Mouse (Mus musculus) midbrain, embryonic 12.5 days (tissue): ENCODE measurements around the gene Gtf3c2. TPM values are rescaled to one million over a fixed set of nuclear protein-coding genes. Genes with fewer than 3 reads are reported as not detected.
"Not testable (repeated sequence)": the region's sequence is repeated elsewhere in the genome, so short reads cannot be mapped to it uniquely, and the experiment has no call there.

Experiments
- ATAC-seq: fragments of 200-750 bp; cut with Nextera tagmentation; 2 replicates; pipeline ENCODE4 v1.8.0; 2017; ENCODE audit warnings: low read depth, moderate TSS enrichment, moderate library complexity; ENCODE audit not compliant: low FRiP score
- H3K27ac ChIP-seq: fragments of 300-500 bp; sonication (generic); replicated peaks from 2 replicates; pipeline ENCODE4 v1.5.1; 2016; ENCODE audit warnings: mild to moderate bottlenecking
- H3K27me3 ChIP-seq: fragments of 300-500 bp; sonication (generic); 2 replicates; pipeline ENCODE4 v1.6.1; 2016; ENCODE audit warnings: mild to moderate bottlenecking
- H3K36me3 ChIP-seq: fragments of 300-500 bp; sonication (generic); 2 replicates; pipeline ENCODE4 v1.6.1; 2016
- H3K4me1 ChIP-seq: fragments of 300-500 bp; sonication (generic); 2 replicates; pipeline ENCODE4 v1.6.1; 2016
- H3K4me2 ChIP-seq: fragments of 300-500 bp; sonication (generic); replicated peaks from 2 replicates; pipeline ENCODE4 v1.6.1; 2016; ENCODE audit warnings: mild to moderate bottlenecking, moderate library complexity
- H3K4me3 ChIP-seq: fragments of 300-500 bp; sonication (generic); 2 replicates; pipeline ENCODE4 v1.5.1; 2016; ENCODE audit warnings: mild to moderate bottlenecking
- H3K9ac ChIP-seq: fragments of 300-500 bp; sonication (generic); replicated peaks from 2 replicates; pipeline ENCODE4 v1.6.1; 2016; ENCODE audit warnings: mild to moderate bottlenecking, moderate library complexity
- H3K9me3 ChIP-seq: fragments of 300-500 bp; sonication (generic); 2 replicates; pipeline ENCODE4 v1.6.1; 2016; ENCODE audit warnings: mild to moderate bottlenecking
- WGBS: fragments of 180-500 bp; shearing (Covaris S2); methylation state at CpG from one replicate; pipeline ENCODE4 v1.1.7; 2016; 5-methylcytosine and 5-hydroxymethylcytosine counted together
- polyA plus RNA-seq: library from polyadenylated mRNA; unstranded; fragments of >200 nt; fragmentation: Nextera tagmentation; extraction: Ambion mirVana; gene quantifications from 2 replicates; pipeline ENCODE4 v1.2.1, GENCODE M21; 2016

The Gtf3c2 gene
- 97.3 and 97.6 TPM in 2 replicates for polyA plus RNA-seq

GRCm38 (mm10) chr5:31179766-31180630 is at the start of gene Gtf3c2, which contains the start of gene Gm29609:
Gene Gtf3c2 (minus strand): TSS chr5:31180144.
Gene Gm29609 (minus strand): TSS chr5:31179911.
- under 1% methylated on average over 59 of the region's 59 CpGs for WGBS
- Histone ChIP-seq H3K4me3 (peak within 1 kb of the TSS; percentile 61), H3K27me3 (no peaks in the 10 kb centered on the region), H3K9ac (peak within 1 kb of the TSS; percentile 75), H3K9me3 (no peaks in the 10 kb centered on the region), H3K27ac (peak within 1 kb of the TSS; percentile 98), H3K4me1 (peaks cover 15% of the 10 kb centered on the region), H3K36me3 (0 out of 2 replicates have a peak, but pooled peaks cover 5% of the 10 kb centered on the region), H3K4me2 (peak within 1 kb of the TSS; percentile 97)
- peak; percentile 97 for ATAC-seq

- H3K27ac ChIP-seq: no peak overlapping the region
- no peak for ATAC-seq
- H3K9ac ChIP-seq: no peak overlapping the region
- no peaks in the 10 kb centered on the region for H3K36me3 ChIP-seq
- no peak overlapping the region for H3K4me3 ChIP-seq
- WGBS: 71% methylated on average over 1 of the region's 1 CpGs
- no peak overlapping the region for H3K4me2 ChIP-seq
- peaks cover 2% of the 10 kb centered on the region; the same call in 1 of the 2 replicates for H3K4me1 ChIP-seq
- no peaks in the 10 kb centered on the region for H3K27me3 ChIP-seq
- H3K9me3 ChIP-seq: no peaks in the 10 kb centered on the region
Observed at GRCm38 (mm10) chr5:31226641-31227040, 46.7 kb upstream of the Gtf3c2 start.

DNA sequence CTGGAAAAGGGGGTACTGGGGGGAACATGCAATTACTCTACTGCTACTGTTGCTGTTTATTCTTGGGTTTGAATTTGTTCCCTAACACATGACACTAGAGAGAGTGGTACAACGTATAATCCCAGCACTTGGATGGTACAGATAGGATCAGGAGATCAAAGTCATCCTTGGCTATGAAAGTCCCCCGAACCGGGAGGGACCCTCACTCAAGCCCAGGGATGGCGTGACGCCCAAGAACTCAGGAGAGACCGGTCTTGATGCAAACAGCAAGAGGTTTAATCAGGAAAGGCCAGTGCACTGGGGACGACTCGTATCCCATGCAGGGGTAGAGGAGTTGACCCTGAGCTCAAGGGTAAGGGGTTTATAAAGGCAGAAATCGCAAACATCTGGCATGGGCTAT is 42.8 kb upstream of the Gtf3c2 start:
- no peak for ATAC-seq

GRCm38 (mm10) chr5:31221304-31221945 is 41.5 kb upstream of the Gtf3c2 start:
- Histone ChIP-seq H3K9me3 (no peaks in the 10 kb centered on the region), H3K4me1 (peaks cover 16% of the 10 kb centered on the region), H3K27me3 (no peaks in the 10 kb centered on the region), H3K4me2 (peak overlapping the region; percentile 83), H3K9ac (peak overlapping the region; percentile 92), H3K36me3 (no peaks in the 10 kb centered on the region), H3K4me3 (peak overlapping the region; percentile 97), H3K27ac (peak overlapping the region; percentile 95)
- 11% methylated on average over 11 of the region's 11 CpGs for WGBS
- ATAC-seq: no peak

More for the DNA sequence above, 42.8 kb upstream of the Gtf3c2 start:
- H3K9me3 ChIP-seq: no peaks in the 10 kb centered on the region
- no peaks in the 10 kb centered on the region for H3K36me3 ChIP-seq
- WGBS: 95% methylated on average over 9 of the region's 9 CpGs
- no peaks in the 10 kb centered on the region for H3K27me3 ChIP-seq
- H3K4me1 ChIP-seq: peaks cover 16% of the 10 kb centered on the region
- no peak overlapping the region for H3K27ac ChIP-seq
- no peak overlapping the region for H3K9ac ChIP-seq
- H3K4me3 ChIP-seq: no peak overlapping the region
- no peak overlapping the region for H3K4me2 ChIP-seq

- Histone ChIP-seq H3K9ac (peak within 1 kb of the TSS; percentile 92), H3K27me3 (no peaks in the 10 kb centered on the region), H3K4me3 (peak within 1 kb of the TSS; percentile 97), H3K27ac (peak within 1 kb of the TSS; percentile 95), H3K4me2 (peak within 1 kb of the TSS; percentile 83), H3K4me1 (peaks cover 16% of the 10 kb centered on the region), H3K9me3 (no peaks in the 10 kb centered on the region), H3K36me3 (no peaks in the 10 kb centered on the region)
- under 1% methylated on average over 59 of the region's 70 CpGs for WGBS
- peak; percentile 94 for ATAC-seq
Observed at GRCm38 (mm10) chr5:31220448-31221303, 40.7 kb upstream of the Gtf3c2 start, which contains the start of gene Ppm1g. Gene Ppm1g (minus strand): TSS chr5:31220687.

DNA sequence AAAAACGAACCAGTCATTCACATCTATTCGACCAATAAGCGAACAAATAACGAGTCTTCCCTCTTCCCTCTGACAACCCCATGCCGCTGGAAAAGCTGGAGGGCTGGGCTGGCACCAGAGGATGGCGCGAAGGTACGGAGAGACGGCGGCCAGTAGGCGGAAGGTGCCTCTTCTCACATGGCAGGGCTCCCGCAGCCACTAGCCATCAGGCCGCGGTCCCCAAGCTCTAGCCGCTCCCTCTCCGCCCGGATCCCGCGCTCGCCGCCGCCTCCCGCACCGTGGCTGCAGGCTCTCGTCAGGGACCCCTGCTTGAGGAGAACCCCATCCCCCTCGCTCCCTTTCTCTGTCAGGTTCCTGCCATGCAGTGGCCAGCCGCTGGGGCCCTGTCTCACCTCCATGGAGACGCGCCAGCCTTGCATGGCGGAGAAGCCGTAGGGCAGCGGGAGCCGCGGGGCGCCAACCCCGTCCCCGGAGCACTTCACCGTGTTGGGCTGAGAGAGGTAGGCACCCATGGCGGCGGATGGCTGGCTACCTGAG is 40.0 kb upstream of the Gtf3c2 start:
- H3K36me3 ChIP-seq: no peaks in the 10 kb centered on the region
- H3K27ac ChIP-seq: peak overlapping the region; percentile 95
- H3K4me1 ChIP-seq: peaks cover 16% of the 10 kb centered on the region
- no peaks in the 10 kb centered on the region for H3K27me3 ChIP-seq
- under 1% methylated on average over 40 of the region's 40 CpGs for WGBS
- H3K4me2 ChIP-seq: peak overlapping the region; percentile 83
- peak overlapping the region; percentile 97 for H3K4me3 ChIP-seq
- no peaks in the 10 kb centered on the region for H3K9me3 ChIP-seq
- ATAC-seq: no peak; the same call in none of the 2 replicates
- peak overlapping the region; percentile 92 for H3K9ac ChIP-seq

DNA sequence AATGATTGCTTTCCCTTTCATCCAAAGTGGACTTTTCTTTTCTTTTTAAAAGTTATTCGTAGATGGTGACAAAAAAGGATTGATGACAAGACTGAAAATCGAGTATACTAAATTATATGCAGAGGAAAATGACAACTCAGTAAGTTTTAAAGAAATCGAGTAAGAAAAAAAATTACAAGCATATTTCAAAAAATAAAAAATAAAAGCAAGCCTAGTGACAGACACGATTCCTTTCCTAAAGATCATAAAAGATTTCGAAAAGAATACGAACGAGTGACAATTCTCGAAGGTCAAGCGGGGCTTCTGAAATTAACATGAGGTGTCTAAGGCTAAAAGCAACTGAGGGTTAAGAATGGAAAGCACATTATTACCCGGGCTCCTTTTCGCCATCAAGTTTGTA is 39.5 kb upstream of the Gtf3c2 start:
- peak overlapping the region; percentile 83 for H3K4me2 ChIP-seq
- H3K9me3 ChIP-seq: no peaks in the 10 kb centered on the region
- H3K27me3 ChIP-seq: no peaks in the 10 kb centered on the region
- no peak for ATAC-seq
- peak overlapping the region; percentile 95 for H3K27ac ChIP-seq
- H3K4me1 ChIP-seq: peaks cover 16% of the 10 kb centered on the region
- H3K4me3 ChIP-seq: peak overlapping the region; percentile 97
- WGBS: 2% methylated on average over 11 of the region's 11 CpGs
- H3K36me3 ChIP-seq: no peaks in the 10 kb centered on the region
- peak overlapping the region; percentile 92 for H3K9ac ChIP-seq

DNA sequence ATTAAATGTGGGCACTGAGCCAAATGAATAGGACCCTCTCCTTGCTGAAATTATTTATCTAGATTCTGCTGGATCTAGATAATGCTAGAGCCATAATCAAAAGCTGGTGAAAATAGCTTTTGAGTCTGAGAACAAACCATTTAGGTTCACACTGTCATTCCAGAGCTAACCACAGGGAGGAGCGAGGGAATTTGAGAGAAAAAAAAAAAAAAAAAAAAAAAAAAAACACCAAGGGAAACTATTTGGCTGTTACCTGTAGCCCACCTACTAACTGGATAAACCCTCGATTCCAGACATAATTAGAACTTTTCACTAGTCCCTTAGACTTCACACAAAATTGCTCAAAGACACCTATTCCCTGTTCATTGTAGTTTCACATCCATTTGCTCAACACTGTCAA is 39.1 kb upstream of the Gtf3c2 start:
- peak overlapping the region; percentile 97 for H3K4me3 ChIP-seq
- no peak overlapping the region for H3K27ac ChIP-seq
- H3K4me2 ChIP-seq: peak overlapping the region; percentile 83
- H3K4me1 ChIP-seq: peaks cover 16% of the 10 kb centered on the region
- H3K27me3 ChIP-seq: no peaks in the 10 kb centered on the region
- no peak for ATAC-seq
- H3K9ac ChIP-seq: no peak overlapping the region
- no peaks in the 10 kb centered on the region for H3K36me3 ChIP-seq
- no peaks in the 10 kb centered on the region for H3K9me3 ChIP-seq
- 2% methylated on average over 2 of the region's 2 CpGs for WGBS

GRCm38 (mm10) chr5:31218294-31218693 is 38.4 kb upstream of the Gtf3c2 start:
- Histone ChIP-seq H3K36me3 (no peaks in the 10 kb centered on the region), H3K4me2 (no peak overlapping the region), H3K9me3 (no peaks in the 10 kb centered on the region), H3K9ac (no peak overlapping the region), H3K27ac (no peak overlapping the region), H3K27me3 (no peaks in the 10 kb centered on the region), H3K4me3 (no peak overlapping the region), H3K4me1 (peaks cover 16% of the 10 kb centered on the region)
- ATAC-seq: no peak
- 72% methylated on average over 7 of the region's 7 CpGs for WGBS

- H3K9me3 ChIP-seq, H3K27me3 ChIP-seq, H3K4me3 ChIP-seq: not testable (repeated sequence)
Observed at GRCm38 (mm10) chr5:31216554-31216953, 36.6 kb upstream of the Gtf3c2 start.

DNA sequence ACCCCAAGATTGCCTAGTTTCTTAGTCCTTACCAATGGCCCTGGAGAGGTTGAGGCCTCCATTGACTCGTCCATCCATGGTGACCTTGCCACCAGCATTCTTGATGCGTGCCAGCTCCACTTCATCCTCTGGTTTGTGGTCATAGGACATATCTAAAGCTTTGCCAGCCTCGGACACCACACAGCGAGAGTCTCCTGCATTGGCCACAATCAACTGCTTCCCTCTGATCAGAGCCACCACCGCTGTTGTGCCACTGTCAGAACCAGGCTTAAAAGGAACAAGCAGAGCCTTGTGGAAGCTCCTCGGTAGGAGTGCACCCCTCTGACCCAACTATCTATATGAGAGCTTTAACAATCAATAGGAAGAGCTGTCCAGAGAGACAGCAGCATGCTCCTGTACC is 24.5 kb upstream of the Gtf3c2 start:
- H3K36me3 ChIP-seq: peaks cover 67% of the 10 kb centered on the region
- no peak for ATAC-seq

More at GRCm38 (mm10) chr5:31216554-31216953, 36.6 kb upstream of the Gtf3c2 start:
- not testable (repeated sequence) for H3K36me3 ChIP-seq, H3K27ac ChIP-seq, ATAC-seq, H3K4me2 ChIP-seq, H3K9ac ChIP-seq
- 95% methylated on average over 6 of the region's 6 CpGs for WGBS
- H3K4me1 ChIP-seq: peaks cover 14% of the 10 kb centered on the region

More for the DNA sequence above, 24.5 kb upstream of the Gtf3c2 start:
- Histone ChIP-seq H3K4me2 (no peak overlapping the region), H3K4me1 (peaks cover 20% of the 10 kb centered on the region), H3K27ac (no peak overlapping the region), H3K27me3 (no peaks in the 10 kb centered on the region), H3K9ac (no peak overlapping the region), H3K4me3 (no peak overlapping the region), H3K9me3 (peaks cover 5% of the 10 kb centered on the region)
- WGBS: 96% methylated on average over 6 of the region's 6 CpGs
